Mouse (Mus musculus): ENCODE results near the gene Rubcnl. TPM values are rescaled to one million over a fixed set of nuclear protein-coding genes. Genes with fewer than 3 reads are reported as not detected.

Gene Rubcnl
- 0.37 and 0.91 TPM in 2 replicates for polyA plus RNA-seq (2012; rRNA removed)

- Histone ChIP-seq H3K36me3 (ENCODE audit: control insufficient read depth, insufficient read depth, low read length) (no peaks in the 10 kb centered on the region), H3K4me1 (ENCODE audit: control insufficient read depth, insufficient read depth, insufficient read length, low read length) (peaks cover 4% of the 10 kb centered on the region), H3K27ac (ENCODE audit: insufficient read depth, low read depth, low read length) (peak within 1 kb of the TSS; percentile 61), H3K27me3 (ENCODE audit: control insufficient read depth, insufficient read depth, low read length) (no peaks in the 10 kb centered on the region), H3K4me3 (ENCODE audit: low read depth, low read length) (peak within 1 kb of the TSS; percentile 70)
- TF ChIP-seq POLR2A (IDR thresholded peaks at IDR 0.05; ENCODE audit: low read depth, low read length) (no peak), CTCF (IDR thresholded peaks at IDR 0.05; ENCODE audit: extremely low read depth, insufficient read length, insufficient replicate concordance, low read depth, low read length) (peak; percentile 92; the same call in 1 of the 2 replicates)
- 1% methylated on average over 49 of the region's 49 CpGs for WGBS
Measured at GRCm38 (mm10) chr14:75015856-75016714, at the start of gene Rubcnl. TSS of gene Rubcnl (plus strand) at chr14:75016027.

DNA sequence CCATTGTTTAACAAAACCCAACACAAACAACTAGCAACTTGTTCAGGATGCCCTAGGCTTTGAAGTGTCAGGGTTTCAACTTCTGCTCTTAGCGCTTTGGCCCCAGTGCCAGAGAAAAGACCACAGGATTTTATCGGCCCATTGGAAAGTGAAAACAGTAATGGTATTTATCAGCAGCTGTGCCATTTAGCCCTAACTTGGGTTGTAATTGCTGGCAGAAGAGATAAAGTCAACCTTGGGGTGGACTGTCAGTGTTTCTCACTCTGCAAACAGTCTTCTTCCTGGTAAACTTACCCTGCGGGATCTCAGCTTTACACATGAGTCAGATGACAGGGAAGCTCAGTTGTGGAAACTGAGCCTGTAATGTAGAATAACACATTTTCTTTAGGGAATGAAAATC lies 43.6 kb upstream of the Rubcnl start:
- no peaks in the 10 kb centered on the region for H3K27me3 ChIP-seq (ENCODE audit: control insufficient read depth, insufficient read depth, low read length)
- 9% methylated on average over 3 of the region's 3 CpGs for WGBS
- TF ChIP-seq CTCF (IDR thresholded peaks at IDR 0.05; ENCODE audit: extremely low read depth, insufficient read length, insufficient replicate concordance, low read depth, low read length) (no peak), POLR2A (IDR thresholded peaks at IDR 0.05; ENCODE audit: low read depth, low read length) (no peak)
- peaks cover 2% of the 10 kb centered on the region; the same call in 1 of the 2 replicates for H3K4me1 ChIP-seq (ENCODE audit: control insufficient read depth, insufficient read depth, insufficient read length, low read length)
- no peak overlapping the region for H3K4me3 ChIP-seq (ENCODE audit: low read depth, low read length)
- H3K36me3 ChIP-seq (ENCODE audit: control insufficient read depth, insufficient read depth, low read length), result no peaks in the 10 kb centered on the region
- no peak overlapping the region for H3K27ac ChIP-seq (ENCODE audit: insufficient read depth, low read depth, low read length)

GRCm38 (mm10) chr14:74972687-74973086 lies 43.1 kb upstream of the Rubcnl start:
- no peak overlapping the region for H3K27ac ChIP-seq (ENCODE audit: insufficient read depth, low read depth, low read length)
- no peaks in the 10 kb centered on the region for H3K27me3 ChIP-seq (ENCODE audit: control insufficient read depth, insufficient read depth, low read length)
- no peak overlapping the region for H3K4me3 ChIP-seq (ENCODE audit: low read depth, low read length)
- WGBS, result 36% methylated on average over 5 of the region's 5 CpGs
- H3K36me3 ChIP-seq (ENCODE audit: control insufficient read depth, insufficient read depth, low read length), result no peaks in the 10 kb centered on the region
- TF ChIP-seq CTCF (IDR thresholded peaks at IDR 0.05; ENCODE audit: extremely low read depth, insufficient read length, insufficient replicate concordance, low read depth, low read length), result no peak
- H3K4me1 ChIP-seq (ENCODE audit: control insufficient read depth, insufficient read depth, insufficient read length, low read length), result peaks cover 2% of the 10 kb centered on the region; the same call in 1 of the 2 replicates

GRCm38 (mm10) chr14:74974136-74974651 lies 41.6 kb upstream of the Rubcnl start:
- H3K36me3 ChIP-seq (ENCODE audit: control insufficient read depth, insufficient read depth, low read length), result no peaks in the 10 kb centered on the region
- no peak overlapping the region for H3K4me3 ChIP-seq (ENCODE audit: low read depth, low read length)
- no peak overlapping the region for H3K27ac ChIP-seq (ENCODE audit: insufficient read depth, low read depth, low read length)
- no peaks in the 10 kb centered on the region for H3K27me3 ChIP-seq (ENCODE audit: control insufficient read depth, insufficient read depth, low read length)
- 81% methylated on average over 10 of the region's 10 CpGs for WGBS
- TF ChIP-seq CTCF (IDR thresholded peaks at IDR 0.05; ENCODE audit: extremely low read depth, insufficient read length, insufficient replicate concordance, low read depth, low read length), result no peak
- TF ChIP-seq POLR2A (IDR thresholded peaks at IDR 0.05; ENCODE audit: low read depth, low read length), result no peak
- peaks cover 2% of the 10 kb centered on the region; the same call in 1 of the 2 replicates for H3K4me1 ChIP-seq (ENCODE audit: control insufficient read depth, insufficient read depth, insufficient read length, low read length)

DNA sequence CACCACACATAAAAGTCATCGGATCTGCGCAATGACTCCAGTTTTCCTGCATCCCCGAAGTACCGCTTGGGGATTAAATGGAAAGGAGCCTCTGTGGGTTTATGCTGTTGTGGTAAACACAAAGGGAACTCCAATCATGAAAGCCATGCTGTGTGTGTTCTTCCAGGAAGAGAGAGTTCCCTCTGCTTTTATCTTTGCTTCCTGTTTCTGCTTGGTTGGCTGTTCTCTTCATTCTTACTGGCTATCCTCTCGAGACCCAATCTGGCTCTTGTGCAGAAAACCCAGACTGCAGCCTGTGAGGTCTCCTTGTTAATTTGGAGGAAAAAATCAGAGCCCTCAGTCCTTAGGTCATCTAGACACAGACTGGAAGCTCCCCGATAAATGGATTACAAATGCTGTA lies 38.9 kb upstream of the Rubcnl start:
- H3K36me3 ChIP-seq (ENCODE audit: control insufficient read depth, insufficient read depth, low read length), result no peaks in the 10 kb centered on the region
- no peaks in the 10 kb centered on the region for H3K27me3 ChIP-seq (ENCODE audit: control insufficient read depth, insufficient read depth, low read length)
- no peak overlapping the region for H3K4me3 ChIP-seq (ENCODE audit: low read depth, low read length)
- peaks cover 2% of the 10 kb centered on the region; the same call in 1 of the 2 replicates for H3K4me1 ChIP-seq (ENCODE audit: control insufficient read depth, insufficient read depth, insufficient read length, low read length)
- H3K27ac ChIP-seq (ENCODE audit: insufficient read depth, low read depth, low read length), result no peak overlapping the region
- 78% methylated on average over 6 of the region's 6 CpGs for WGBS
- TF ChIP-seq POLR2A (IDR thresholded peaks at IDR 0.05; ENCODE audit: low read depth, low read length) (no peak), CTCF (IDR thresholded peaks at IDR 0.05; ENCODE audit: extremely low read depth, insufficient read length, insufficient replicate concordance, low read depth, low read length) (no peak)

DNA sequence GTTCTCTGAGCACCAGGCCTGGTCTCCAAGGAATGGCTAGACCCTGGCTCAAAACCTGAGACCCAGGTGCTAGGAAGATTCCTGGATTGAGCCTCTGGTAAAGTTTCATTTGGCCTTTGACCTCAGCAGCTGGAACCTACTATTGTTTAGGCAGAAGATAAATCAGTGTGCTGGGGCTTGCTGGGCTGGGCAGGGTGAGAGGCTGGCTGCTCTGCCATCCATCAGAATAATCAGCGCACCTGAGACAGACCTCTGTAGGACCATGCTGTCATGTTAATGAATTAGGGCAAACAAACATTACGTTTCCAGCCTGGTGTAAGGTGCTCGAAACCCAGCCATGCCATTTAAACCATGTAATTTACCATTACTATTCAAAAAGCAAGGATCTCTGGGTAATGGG lies 34.8 kb upstream of the Rubcnl start:
- 80% methylated on average over 3 of the region's 3 CpGs for WGBS
- H3K27ac ChIP-seq (ENCODE audit: insufficient read depth, low read depth, low read length), result no peak overlapping the region
- H3K4me3 ChIP-seq (ENCODE audit: low read depth, low read length), result no peak overlapping the region
- no peaks in the 10 kb centered on the region for H3K4me1 ChIP-seq (ENCODE audit: control insufficient read depth, insufficient read depth, insufficient read length, low read length)
- TF ChIP-seq POLR2A (IDR thresholded peaks at IDR 0.05; ENCODE audit: low read depth, low read length) (no peak), CTCF (IDR thresholded peaks at IDR 0.05; ENCODE audit: extremely low read depth, insufficient read length, insufficient replicate concordance, low read depth, low read length) (no peak)
- H3K27me3 ChIP-seq (ENCODE audit: control insufficient read depth, insufficient read depth, low read length), result no peaks in the 10 kb centered on the region
- no peaks in the 10 kb centered on the region for H3K36me3 ChIP-seq (ENCODE audit: control insufficient read depth, insufficient read depth, low read length)

DNA sequence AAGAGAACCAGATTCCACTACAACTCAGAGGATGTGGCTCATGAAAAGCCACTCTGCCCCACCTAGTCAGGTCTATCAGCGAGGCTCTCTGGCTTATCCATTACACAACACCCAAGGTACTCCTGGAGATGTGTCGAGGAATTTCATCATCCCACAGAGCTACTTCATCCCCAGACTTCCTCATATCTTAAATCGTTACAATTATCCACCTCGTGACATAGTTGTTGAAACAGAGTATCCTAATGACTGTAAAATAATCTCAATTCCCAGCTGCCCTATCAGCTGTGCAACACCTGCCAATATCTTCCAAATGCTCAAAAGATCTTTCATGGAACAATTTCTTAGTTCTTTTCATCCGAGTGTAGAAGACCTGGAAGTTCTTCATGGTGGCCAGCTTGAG lies 32.7 kb upstream of the Rubcnl start:
- 60% methylated on average over 5 of the region's 5 CpGs for WGBS

More for the DNA sequence above, 32.7 kb upstream of the Rubcnl start:
- no peaks in the 10 kb centered on the region for H3K4me1 ChIP-seq (ENCODE audit: control insufficient read depth, insufficient read depth, insufficient read length, low read length)
- H3K27me3 ChIP-seq (ENCODE audit: control insufficient read depth, insufficient read depth, low read length), result no peaks in the 10 kb centered on the region
- no peak overlapping the region for H3K27ac ChIP-seq (ENCODE audit: insufficient read depth, low read depth, low read length)
- TF ChIP-seq POLR2A (IDR thresholded peaks at IDR 0.05; ENCODE audit: low read depth, low read length) (no peak), CTCF (IDR thresholded peaks at IDR 0.05; ENCODE audit: extremely low read depth, insufficient read length, insufficient replicate concordance, low read depth, low read length) (no peak)
- H3K4me3 ChIP-seq (ENCODE audit: low read depth, low read length), result no peak overlapping the region
- H3K36me3 ChIP-seq (ENCODE audit: control insufficient read depth, insufficient read depth, low read length), result no peaks in the 10 kb centered on the region
